Mouse (Mus musculus): Measurements from ENCODE around the gene Fam192a. TPM values are rescaled to one million over a fixed set of nuclear protein-coding genes. Genes with fewer than 3 reads are reported as not detected.

The Fam192a gene
- total and polyA plus RNA-seq, 3 experiments: 65.7 to 122 (median 103) TPM

GRCm38 (mm10) chr8:94634211-94634610 is 32.4 kb upstream of the Fam192a start:
- no peak for TF ChIP-seq CTCF (IDR thresholded peaks at IDR 0.05; ENCODE audit: low read depth, low read length)
- peak; percentile 42; the same call in 1 of the 2 replicates for TF ChIP-seq TAL1 (conservative IDR thresholded peaks at IDR 0.05; ENCODE audit: low read depth, low read length)
- ATAC-seq (ENCODE audit: extremely low read depth, insufficient number of reproducible peaks, low FRiP score, poor library complexity, severe bottlenecking): peak; percentile 93
- no peaks in the 10 kb centered on the region for H3K27me3 ChIP-seq (ENCODE audit: insufficient read depth, low read length)
- H3K36me3 ChIP-seq (replicated peaks): peaks cover 75% of the 10 kb centered on the region
- no peaks in the 10 kb centered on the region for H3K9me3 ChIP-seq (replicated peaks)
- peaks cover 44% of the 10 kb centered on the region for H3K4me1 ChIP-seq (ENCODE audit: insufficient read depth, low read depth, low read length)
- no peak overlapping the region for H3K4me3 ChIP-seq (ENCODE audit: low read depth, low read length)
- DNase-seq (ENCODE audit: low spot score): peak; percentile 52

- H3K4me1 ChIP-seq (ENCODE audit: insufficient read depth, low read depth, low read length): peaks cover 44% of the 10 kb centered on the region
- no peaks in the 10 kb centered on the region for H3K9me3 ChIP-seq (replicated peaks)
- DNase-seq (ENCODE audit: low spot score) (no peak), ATAC-seq (ENCODE audit: extremely low read depth, insufficient number of reproducible peaks, low FRiP score, poor library complexity, severe bottlenecking) (peak; percentile 24)
- TF ChIP-seq TAL1 (conservative IDR thresholded peaks at IDR 0.05; ENCODE audit: low read depth, low read length): peak; percentile 41
- TF ChIP-seq GATA1 (IDR thresholded peaks at IDR 0.05; ENCODE audit: borderline replicate concordance, low read length): no peak
- H3K36me3 ChIP-seq (replicated peaks): peaks cover 73% of the 10 kb centered on the region
- no peaks in the 10 kb centered on the region for H3K27me3 ChIP-seq (ENCODE audit: insufficient read depth, low read length)
- no peak overlapping the region for H3K4me3 ChIP-seq (ENCODE audit: low read depth, low read length)
Measured at GRCm38 (mm10) chr8:94633564-94634194, 31.9 kb upstream of the Fam192a start.

DNA sequence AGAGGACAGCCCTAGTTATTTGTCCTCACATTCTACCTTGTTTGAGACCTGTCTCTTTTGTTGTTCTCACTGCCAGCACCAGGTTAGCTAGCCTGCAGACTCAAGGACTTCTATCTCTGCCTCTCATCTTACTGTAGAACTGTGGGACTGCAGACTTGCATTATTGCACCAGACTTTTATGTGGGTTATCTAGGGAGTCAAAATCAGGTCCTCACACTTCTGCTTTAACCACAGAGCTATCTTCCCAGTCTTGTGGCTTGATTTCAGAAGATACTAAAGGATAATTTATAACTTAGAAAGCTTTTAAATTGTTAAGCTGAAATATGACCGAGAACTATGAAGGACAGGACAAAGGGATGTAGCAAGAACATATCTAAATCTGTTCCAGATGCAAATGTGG is 23.1 kb upstream of the Fam192a start:
- peaks cover 58% of the 10 kb centered on the region for H3K36me3 ChIP-seq (replicated peaks)
- no peak for DNase-seq (ENCODE audit: low spot score)
- no peaks in the 10 kb centered on the region for H3K27me3 ChIP-seq (ENCODE audit: insufficient read depth, low read length)
- H3K4me1 ChIP-seq (ENCODE audit: insufficient read depth, low read depth, low read length): peaks cover 15% of the 10 kb centered on the region
- ATAC-seq (ENCODE audit: extremely low read depth, insufficient number of reproducible peaks, low FRiP score, poor library complexity, severe bottlenecking): 0 out of 2 replicates have a peak, but pooled peaks have one; percentile 8
- H3K9me3 ChIP-seq (replicated peaks): no peaks in the 10 kb centered on the region
- H3K4me3 ChIP-seq (ENCODE audit: low read depth, low read length): no peak overlapping the region
- TF ChIP-seq TAL1 (conservative IDR thresholded peaks at IDR 0.05; ENCODE audit: low read depth, low read length): no peak
- TF ChIP-seq POLR2AphosphoS5 (IDR thresholded peaks at IDR 0.05; ENCODE audit: insufficient replicate concordance, low read depth, low read length): no peak
- TF ChIP-seq GATA2 (IDR thresholded peaks at IDR 0.05; ENCODE audit: borderline replicate concordance, low read depth, low read length): no peak
- TF ChIP-seq CTCF (IDR thresholded peaks at IDR 0.05; ENCODE audit: low read depth, low read length): no peak
- no peak for TF ChIP-seq GATA1 (IDR thresholded peaks at IDR 0.05; ENCODE audit: borderline replicate concordance, low read length)

DNA sequence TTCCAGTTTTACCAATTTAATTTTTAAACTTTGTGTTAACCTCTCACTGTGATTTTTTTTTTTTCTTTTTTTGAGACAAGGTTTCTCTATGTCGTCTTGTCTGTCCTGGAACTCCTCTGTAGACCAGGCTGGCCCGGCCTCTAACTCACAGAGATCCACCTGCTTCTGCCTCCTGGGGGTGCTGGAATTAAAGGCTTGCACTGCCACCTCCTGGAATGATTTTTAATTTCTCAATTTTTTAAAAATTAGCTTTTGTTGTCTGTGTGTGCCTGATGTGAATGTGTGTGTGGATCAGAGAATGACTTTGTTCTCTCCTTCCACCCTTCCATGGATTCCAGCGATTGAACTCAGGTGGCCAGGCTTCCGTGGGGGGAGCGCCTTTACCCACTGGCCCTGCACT is 5.3 kb upstream of the Fam192a start:
- no peak for TF ChIP-seq TAL1 (conservative IDR thresholded peaks at IDR 0.05; ENCODE audit: low read depth, low read length)
- TF ChIP-seq GATA2 (IDR thresholded peaks at IDR 0.05; ENCODE audit: borderline replicate concordance, low read depth, low read length): no peak
- no peak for TF ChIP-seq GATA1 (IDR thresholded peaks at IDR 0.05; ENCODE audit: borderline replicate concordance, low read length)
- TF ChIP-seq POLR2AphosphoS5 (IDR thresholded peaks at IDR 0.05; ENCODE audit: insufficient replicate concordance, low read depth, low read length): no peak
- TF ChIP-seq CTCF (IDR thresholded peaks at IDR 0.05; ENCODE audit: low read depth, low read length): no peak
- no peak for ATAC-seq (ENCODE audit: extremely low read depth, insufficient number of reproducible peaks, low FRiP score, poor library complexity, severe bottlenecking)

DNA sequence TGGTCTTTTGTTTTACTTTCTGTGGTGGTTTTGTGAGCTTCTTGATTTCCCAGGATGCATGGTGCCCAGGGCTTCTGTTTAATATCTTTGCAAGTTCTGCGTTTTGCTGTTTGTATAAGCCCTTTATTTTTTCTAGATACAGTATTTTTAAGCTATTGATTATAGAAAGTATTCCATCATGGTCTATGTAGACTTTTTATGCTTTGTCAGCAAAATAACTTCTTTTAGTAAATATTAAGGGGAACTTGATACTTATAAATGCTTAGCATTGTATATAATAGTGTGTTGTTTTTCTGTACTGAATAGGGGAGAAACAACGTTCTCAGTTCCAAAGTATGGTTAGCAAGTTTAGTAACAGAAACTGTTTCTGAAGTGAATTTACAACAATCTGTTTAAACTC is 2.2 kb upstream of the Fam192a start:
- Histone ChIP-seq H3K27me3 (ENCODE audit: insufficient read depth, low read length) (no peaks in the 10 kb centered on the region), H3K9me3 (replicated peaks) (no peaks in the 10 kb centered on the region), H3K36me3 (replicated peaks) (peaks cover 20% of the 10 kb centered on the region), H3K4me3 (ENCODE audit: low read depth, low read length) (no peak overlapping the region), H3K4me1 (ENCODE audit: insufficient read depth, low read depth, low read length) (peaks cover 23% of the 10 kb centered on the region)
- no peak for ATAC-seq (ENCODE audit: extremely low read depth, insufficient number of reproducible peaks, low FRiP score, poor library complexity, severe bottlenecking)
- TF ChIP-seq TAL1 (conservative IDR thresholded peaks at IDR 0.05; ENCODE audit: low read depth, low read length) (no peak), GATA1 (IDR thresholded peaks at IDR 0.05; ENCODE audit: borderline replicate concordance, low read length) (no peak), GATA2 (IDR thresholded peaks at IDR 0.05; ENCODE audit: borderline replicate concordance, low read depth, low read length) (no peak), CTCF (IDR thresholded peaks at IDR 0.05; ENCODE audit: low read depth, low read length) (no peak), POLR2AphosphoS5 (IDR thresholded peaks at IDR 0.05; ENCODE audit: insufficient replicate concordance, low read depth, low read length) (no peak)
- DNase-seq (ENCODE audit: low spot score): no peak

More for the DNA sequence above, 5.3 kb upstream of the Fam192a start:
- H3K4me3 ChIP-seq (ENCODE audit: low read depth, low read length): no peak overlapping the region
- DNase-seq (ENCODE audit: low spot score): no peak
- peaks cover 28% of the 10 kb centered on the region for H3K36me3 ChIP-seq (replicated peaks)
- peaks cover 15% of the 10 kb centered on the region for H3K4me1 ChIP-seq (ENCODE audit: insufficient read depth, low read depth, low read length)
- no peaks in the 10 kb centered on the region for H3K9me3 ChIP-seq (replicated peaks)
- no peaks in the 10 kb centered on the region for H3K27me3 ChIP-seq (ENCODE audit: insufficient read depth, low read length)

DNA sequence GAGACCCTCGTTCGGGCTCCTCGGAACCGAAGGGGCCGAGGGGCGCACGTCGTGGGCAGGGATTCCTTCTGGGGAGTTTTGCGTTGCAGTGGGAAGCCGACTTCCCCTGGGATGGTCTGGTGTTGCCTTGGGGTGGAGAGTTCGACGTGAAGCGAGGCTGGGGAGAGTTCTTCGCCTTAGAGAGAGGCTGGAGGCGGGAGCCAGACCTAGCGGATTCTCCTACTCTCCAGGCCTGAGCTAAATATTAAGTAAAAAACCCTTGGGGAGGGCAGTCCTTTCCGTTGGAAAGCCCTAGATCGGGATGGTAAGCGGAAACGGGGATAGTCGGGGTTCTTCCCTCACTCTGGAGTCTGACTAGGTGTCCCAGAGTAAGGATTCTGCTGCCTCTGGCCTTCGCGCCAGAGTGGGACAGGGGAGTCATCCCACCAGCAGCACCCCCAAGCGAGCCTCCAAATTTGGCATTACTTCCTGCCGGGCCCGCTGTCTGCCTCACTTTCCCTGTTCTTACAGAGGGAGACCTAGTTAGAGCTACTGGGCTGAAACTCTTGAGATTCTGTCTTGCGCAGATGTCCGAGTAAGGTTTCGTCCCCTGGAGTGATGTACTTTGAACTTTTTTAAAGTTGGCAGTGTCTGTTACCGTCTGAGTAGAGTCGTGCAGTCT is 804 bp upstream of the Fam192a start:
- peaks cover 21% of the 10 kb centered on the region for H3K36me3 ChIP-seq (replicated peaks)
- no peaks in the 10 kb centered on the region for H3K27me3 ChIP-seq (ENCODE audit: insufficient read depth, low read length)
- TF ChIP-seq CTCF (IDR thresholded peaks at IDR 0.05; ENCODE audit: low read depth, low read length) (no peak), GATA1 (IDR thresholded peaks at IDR 0.05; ENCODE audit: borderline replicate concordance, low read length) (no peak), POLR2AphosphoS5 (IDR thresholded peaks at IDR 0.05; ENCODE audit: insufficient replicate concordance, low read depth, low read length) (no peak), TAL1 (conservative IDR thresholded peaks at IDR 0.05; ENCODE audit: low read depth, low read length) (no peak), GATA2 (IDR thresholded peaks at IDR 0.05; ENCODE audit: borderline replicate concordance, low read depth, low read length) (no peak)
- peak overlapping the region; percentile 84 for H3K4me3 ChIP-seq (ENCODE audit: low read depth, low read length)
- DNase-seq (ENCODE audit: low spot score) (no peak), ATAC-seq (ENCODE audit: extremely low read depth, insufficient number of reproducible peaks, low FRiP score, poor library complexity, severe bottlenecking) (no peak)
- H3K9me3 ChIP-seq (replicated peaks): no peaks in the 10 kb centered on the region
- H3K4me1 ChIP-seq (ENCODE audit: insufficient read depth, low read depth, low read length): peaks cover 29% of the 10 kb centered on the region

All from G1E (cell line).